Mouse (Mus musculus) heart, postnatal 0 days (tissue): ENCODE data around the gene Ptpn18.

Experiments
- CTCF ChIP-seq: IDR thresholded peaks from 2 replicates; pipeline ENCODE4 v1.5.1; 2016; ENCODE audit warnings: antibody characterized with exemption, control low read depth, low read depth
- EP300 ChIP-seq: IDR thresholded peaks from 2 replicates; pipeline ENCODE4 v1.6.1; 2016; ENCODE audit warnings: antibody characterized with exemption, low read depth

GRCm38 (mm10) chr1:34468051-34468450 lies 8.5 kb downstream of the Ptpn18 start:
- TF ChIP-seq CTCF (no peak), EP300 (no peak)
